Mouse (Mus musculus): Measurements from ENCODE around the gene Zfp637. TPM values are rescaled to one million over a fixed set of nuclear protein-coding genes. Genes with fewer than 3 reads are reported as not detected.

Zfp637 gene
- 83.7 TPM for polyA plus RNA-seq (2015; fragmentation: Illumina TruSeq; extraction: RNeasy Lipid Tissue Mini Kit (QIAGEN cat#74804); ENCODE audit: low read depth, low replicate concordance)

DNA sequence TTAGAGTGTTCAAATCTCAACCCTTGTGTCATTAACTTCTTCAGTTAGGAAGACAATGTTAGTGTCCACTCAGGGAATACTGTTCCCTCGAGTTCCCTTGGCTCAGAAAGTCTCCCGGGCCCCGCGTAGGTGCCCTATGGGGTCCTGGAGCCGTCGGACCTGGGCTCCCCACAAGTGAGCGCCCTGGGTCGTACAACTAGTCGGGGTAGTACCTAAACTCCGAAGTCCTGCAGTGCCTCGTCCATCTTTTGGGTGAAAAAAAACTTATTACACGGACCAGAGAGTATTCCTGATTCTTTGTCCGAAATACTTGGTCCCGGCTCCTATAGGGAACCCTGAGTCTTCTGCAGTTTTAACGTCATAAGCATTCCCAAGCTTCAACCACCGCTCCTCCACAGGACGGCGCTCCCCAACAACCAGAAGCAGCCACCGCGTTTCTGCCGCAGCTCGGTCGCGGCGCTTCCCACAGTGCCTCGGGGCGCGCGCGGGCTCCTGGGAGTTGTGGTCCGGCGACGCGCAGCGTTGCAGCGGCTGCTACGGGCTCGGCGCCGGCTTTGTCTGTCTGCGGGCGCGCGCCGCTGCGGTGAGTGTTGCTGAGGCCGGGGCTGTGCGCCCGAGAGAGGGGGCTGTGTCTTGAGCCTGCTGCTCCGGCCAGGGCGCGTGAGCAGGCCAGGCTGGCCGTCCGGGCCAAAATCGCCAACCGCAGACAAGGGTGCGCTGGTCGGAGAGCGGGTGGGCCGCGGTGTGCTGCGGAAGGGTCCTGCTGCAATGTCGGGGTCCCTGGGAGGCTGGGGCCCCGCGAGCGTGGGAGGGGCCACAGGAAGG is at the start of gene Zfp637:
Zfp637 (plus strand) TSS at position 495 of the 825 bp plus-strand sequence.

DNA sequence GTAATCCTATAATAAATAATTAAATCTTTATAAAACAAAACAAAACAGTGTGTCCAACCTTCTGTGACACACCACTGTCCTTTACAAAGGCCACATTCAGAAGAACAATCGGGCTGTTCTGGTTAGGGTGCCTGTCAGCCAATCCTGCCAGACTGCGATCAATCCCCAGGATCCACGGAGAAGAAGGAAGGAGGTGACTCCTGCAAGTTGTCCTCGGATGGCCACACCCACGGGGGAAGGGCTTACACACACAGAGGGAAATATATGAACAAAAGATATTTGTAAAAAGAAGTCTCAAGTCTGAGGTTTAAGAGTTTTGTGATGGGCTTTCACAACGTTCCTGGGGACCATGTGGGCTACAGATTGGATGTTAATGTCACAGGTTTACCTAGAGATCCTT is 20.9 kb downstream of the Zfp637 start, which contains the start of gene Zfp239:
Zfp239 (plus strand) TSS at position 253 of the 400 bp plus-strand sequence.

Other genes with a start within 250 kb of the Zfp637 start
- 35.6 TPM for gene Zfp239, start 20.9 kb downstream of the Zfp637 start, polyA plus RNA-seq (2015; fragmentation: Illumina TruSeq; extraction: RNeasy Lipid Tissue Mini Kit (QIAGEN cat#74804); ENCODE audit: low read depth, low replicate concordance)
- gene Hnrnpf, start 59.1 kb downstream of the Zfp637 start, polyA plus RNA-seq (2015; fragmentation: Illumina TruSeq; extraction: RNeasy Lipid Tissue Mini Kit (QIAGEN cat#74804); ENCODE audit: low read depth, low replicate concordance) = 136 TPM
- not detected for gene Fxyd4, start 96.5 kb downstream of the Zfp637 start, polyA plus RNA-seq (2015; fragmentation: Illumina TruSeq; extraction: RNeasy Lipid Tissue Mini Kit (QIAGEN cat#74804); ENCODE audit: low read depth, low replicate concordance)
- 169 TPM for gene Rasgef1a, start 170.3 kb downstream of the Zfp637 start, polyA plus RNA-seq (2015; fragmentation: Illumina TruSeq; extraction: RNeasy Lipid Tissue Mini Kit (QIAGEN cat#74804); ENCODE audit: low read depth, low replicate concordance)